Mouse (Mus musculus) brain, embryonic 14.5 days (tissue): Measurements from ENCODE around the gene Nrde2.

Source experiments
- CTCF ChIP-seq: fragments of 200-500 bp; IDR thresholded peaks from 2 replicates; pipeline ENCODE4 v1.5.1; 2012; ENCODE audit warnings: inconsistent platforms, mild to moderate bottlenecking, moderate library complexity, borderline replicate concordance; ENCODE audit not compliant: insufficient read depth, insufficient read length; ENCODE audit errors: extremely low read depth
- POLR2A ChIP-seq: fragments of 200-500 bp; IDR thresholded peaks from 2 replicates; pipeline ENCODE4 v1.6.1; 2012; ENCODE audit warnings: mild to moderate bottlenecking, inconsistent platforms, borderline replicate concordance; ENCODE audit not compliant: poor library complexity, insufficient read depth, insufficient read length, severe bottlenecking; ENCODE audit errors: extremely low read depth

GRCm38 (mm10) chr12:100186376-100186775 lies 26.9 kb upstream of the Nrde2 start:
- TF ChIP-seq POLR2A (no peak), CTCF (no peak)
